Mouse (Mus musculus): ENCODE data around the gene Ttc4. TPM values are rescaled to one million over a fixed set of nuclear protein-coding genes. Genes with fewer than 3 reads are reported as not detected.

Ttc4 gene
- 89.0 and 92.3 TPM in 2 replicates for polyA plus RNA-seq (2015; fragmentation: Nextera tagmentation; extraction: Ambion mirVana)

DNA sequence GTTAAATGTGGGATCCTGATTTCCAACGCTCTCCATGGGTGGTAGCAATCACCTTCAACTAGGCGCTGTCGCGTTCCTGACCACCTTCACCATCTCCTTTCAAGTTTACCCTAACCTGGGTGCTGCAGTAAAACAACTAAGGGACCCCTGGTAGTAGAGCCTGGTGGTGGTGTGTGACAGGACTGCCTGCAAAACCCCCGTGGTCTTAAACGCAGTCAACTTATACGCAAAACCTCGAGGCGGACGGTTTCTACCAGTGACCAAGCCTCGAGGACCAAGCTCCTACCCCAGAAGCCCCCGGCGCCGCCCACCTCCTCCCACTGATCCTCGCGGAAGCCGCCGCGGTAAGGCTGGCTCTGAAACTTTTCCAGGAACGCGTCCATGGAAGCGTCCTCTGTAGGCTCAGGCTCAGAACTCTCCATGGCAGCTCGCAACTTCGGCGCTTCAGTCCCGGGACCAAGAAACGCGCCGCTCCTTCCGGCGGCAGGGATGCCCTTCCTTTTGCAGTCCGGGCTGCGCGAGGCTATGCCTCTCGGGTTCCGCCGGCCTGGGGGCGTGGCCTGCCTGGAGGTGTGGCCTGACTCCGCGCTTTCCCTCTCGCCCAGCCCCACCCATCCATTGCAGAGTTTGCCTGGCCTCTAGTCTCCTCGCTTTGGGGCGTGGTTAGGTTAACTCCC, at the start of gene Ttc4:
Gene Ttc4, minus strand, starts transcription at position 503 of the 677 bp plus-strand sequence.
- Histone ChIP-seq H3K9ac (peak within 1 kb of the TSS; percentile 70), H3K27me3 (no peaks in the 10 kb centered on the region), H3K4me3 (peak within 1 kb of the TSS; percentile 62), H3K4me2 (peak within 1 kb of the TSS; percentile 75), H3K36me3 (peaks cover 27% of the 10 kb centered on the region), H3K27ac (peak within 1 kb of the TSS; percentile 72; the same call in 1 of the 2 replicates), H3K4me1 (peaks cover 10% of the 10 kb centered on the region), H3K9me3 (no peaks in the 10 kb centered on the region)
- under 1% methylated on average over 43 of the region's 43 CpGs for WGBS
- ATAC-seq (ENCODE audit: insufficient number of reproducible peaks, low FRiP score, low TSS enrichment, low read depth) = peak; percentile 95

DNA sequence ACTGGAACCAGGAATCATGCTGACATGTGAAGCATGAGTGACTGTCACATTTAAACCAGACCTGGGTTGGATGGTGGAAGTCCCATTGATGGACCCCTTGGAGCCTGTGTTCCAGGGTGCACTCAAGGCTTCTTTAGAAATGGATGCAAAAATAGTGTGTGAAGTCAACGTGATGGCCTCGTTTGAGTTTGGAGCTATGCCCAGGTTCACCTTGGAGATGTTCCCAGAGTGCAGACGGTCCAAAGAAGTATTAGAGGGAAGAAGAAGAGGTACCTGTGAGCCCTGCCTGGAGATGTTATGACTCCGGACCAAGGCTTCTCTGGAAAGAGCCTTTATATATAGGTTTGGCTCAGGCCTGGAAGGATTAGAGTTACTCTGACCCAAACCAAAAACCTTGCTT, 41.9 kb upstream of the Ttc4 start:
- no peak overlapping the region for H3K4me2 ChIP-seq
- H3K9ac ChIP-seq = no peak overlapping the region
- H3K4me1 ChIP-seq = no peaks in the 10 kb centered on the region
- H3K27me3 ChIP-seq = no peaks in the 10 kb centered on the region
- no peaks in the 10 kb centered on the region for H3K9me3 ChIP-seq
- no peak overlapping the region for H3K27ac ChIP-seq
- H3K36me3 ChIP-seq = no peaks in the 10 kb centered on the region
- 59% methylated on average over 4 of the region's 4 CpGs for WGBS
- ATAC-seq (ENCODE audit: insufficient number of reproducible peaks, low FRiP score, low TSS enrichment, low read depth) = no peak
- no peak overlapping the region for H3K4me3 ChIP-seq

DNA sequence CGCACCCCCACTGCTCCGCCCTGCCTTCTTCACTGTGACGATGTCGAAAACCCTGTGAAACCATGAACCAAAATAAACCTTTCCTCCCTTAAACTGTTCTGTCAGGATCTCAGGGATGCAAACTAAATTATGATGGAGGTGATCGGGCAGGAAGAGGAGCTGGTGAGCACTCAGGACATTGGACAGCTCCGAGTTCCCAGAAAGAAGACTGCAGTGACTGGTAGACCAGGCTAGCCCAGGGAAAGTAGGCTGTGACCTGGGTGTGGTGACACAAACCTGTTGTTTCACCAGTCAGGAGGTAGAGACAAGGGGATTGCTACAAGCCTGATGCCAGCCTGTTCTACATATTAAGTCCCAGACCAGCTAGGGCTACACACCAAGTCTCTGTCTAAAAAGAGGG, 34.9 kb upstream of the Ttc4 start:
- Histone ChIP-seq H3K27me3 (no peaks in the 10 kb centered on the region), H3K36me3 (no peaks in the 10 kb centered on the region), H3K9ac (no peak overlapping the region), H3K4me2 (no peak overlapping the region), H3K9me3 (no peaks in the 10 kb centered on the region), H3K4me3 (no peak overlapping the region), H3K27ac (no peak overlapping the region), H3K4me1 (no peaks in the 10 kb centered on the region)
- 89% methylated on average over 6 of the region's 6 CpGs for WGBS
- no peak for ATAC-seq (ENCODE audit: insufficient number of reproducible peaks, low FRiP score, low TSS enrichment, low read depth)

DNA sequence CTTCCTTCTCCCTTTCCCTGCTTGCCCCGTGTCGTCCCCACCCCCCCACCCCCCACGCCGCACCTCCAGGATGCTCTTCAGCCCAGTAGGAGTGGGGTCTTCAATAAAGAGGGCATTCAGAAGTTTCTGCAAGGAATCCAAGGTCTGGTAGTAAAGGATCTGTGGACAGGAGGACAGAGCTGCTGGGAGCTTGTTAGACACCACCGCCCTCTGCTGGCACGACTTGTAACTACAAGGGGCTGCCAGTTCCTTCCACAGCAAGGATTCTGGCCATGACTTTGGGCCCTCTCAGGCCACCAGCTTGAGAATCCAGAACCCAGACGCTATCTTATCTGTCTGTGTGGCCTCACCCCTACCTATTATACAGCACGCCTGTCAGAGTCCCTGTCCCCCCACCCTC, 29.7 kb upstream of the Ttc4 start:
- H3K9me3 ChIP-seq = no peaks in the 10 kb centered on the region
- no peak for ATAC-seq (ENCODE audit: insufficient number of reproducible peaks, low FRiP score, low TSS enrichment, low read depth)
- peaks cover 4% of the 10 kb centered on the region; the same call in 1 of the 2 replicates for H3K4me1 ChIP-seq
- H3K27me3 ChIP-seq = no peaks in the 10 kb centered on the region
- no peak overlapping the region for H3K9ac ChIP-seq
- no peak overlapping the region for H3K27ac ChIP-seq
- H3K36me3 ChIP-seq = no peaks in the 10 kb centered on the region
- no peak overlapping the region for H3K4me3 ChIP-seq
- WGBS = 3% methylated on average over 8 of the region's 8 CpGs
- H3K4me2 ChIP-seq = peak overlapping the region; percentile 26; the same call in 1 of the 2 replicates

DNA sequence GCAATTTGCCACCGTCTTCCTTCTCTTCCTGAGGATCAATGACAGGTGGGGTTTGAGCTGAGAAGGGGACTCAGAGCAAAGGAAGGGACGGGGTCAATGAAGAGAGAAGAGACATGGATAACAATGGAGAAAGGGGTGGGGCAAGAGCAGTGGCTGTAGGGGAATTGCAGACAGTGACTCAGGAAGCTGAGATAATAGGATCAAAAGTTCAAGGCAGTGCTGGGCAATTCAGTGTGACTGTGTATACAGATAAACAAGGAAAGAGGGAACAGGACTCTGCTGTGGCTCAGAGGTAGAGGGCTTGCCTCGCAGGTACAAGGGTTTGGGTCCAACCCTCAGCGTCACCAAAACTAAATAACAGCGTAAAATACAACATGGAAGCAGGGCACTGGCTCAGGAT, 29.2 kb upstream of the Ttc4 start:
- Histone ChIP-seq H3K4me1 (peaks cover 4% of the 10 kb centered on the region; the same call in 1 of the 2 replicates), H3K27me3 (no peaks in the 10 kb centered on the region), H3K9ac (no peak overlapping the region), H3K36me3 (no peaks in the 10 kb centered on the region), H3K4me2 (peak overlapping the region; percentile 26; the same call in 1 of the 2 replicates), H3K27ac (no peak overlapping the region), H3K4me3 (no peak overlapping the region), H3K9me3 (no peaks in the 10 kb centered on the region)
- no peak for ATAC-seq (ENCODE audit: insufficient number of reproducible peaks, low FRiP score, low TSS enrichment, low read depth)
- 43% methylated on average over 5 of the region's 5 CpGs for WGBS

DNA sequence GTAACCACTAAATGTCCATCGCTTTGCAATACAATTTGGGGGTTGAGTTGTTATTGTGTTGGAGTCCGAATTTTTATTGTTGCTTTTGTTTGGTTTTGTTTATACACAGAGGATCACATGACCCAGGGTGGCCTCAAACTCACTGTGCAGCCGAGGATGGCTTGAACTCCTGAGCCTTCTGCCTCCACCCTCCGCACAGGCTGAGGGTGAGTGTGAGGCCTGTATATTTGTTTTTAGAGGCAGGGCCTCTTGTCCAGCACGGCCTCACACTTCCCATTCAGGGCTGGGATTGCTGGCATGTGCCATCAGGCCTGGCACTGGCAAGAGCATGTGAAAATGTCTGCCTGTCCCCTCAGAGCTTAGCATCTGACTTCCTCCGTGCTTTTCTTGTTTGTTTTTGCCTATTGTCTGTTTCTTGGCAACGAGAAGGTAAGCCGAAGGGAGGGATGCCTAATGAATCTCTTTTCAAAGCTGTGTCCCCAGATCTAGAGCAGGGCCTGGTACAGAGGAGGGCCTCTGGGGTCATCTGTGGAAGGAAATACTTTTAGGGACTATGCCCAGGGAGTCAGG, 26.4 kb upstream of the Ttc4 start:
- 0 out of 2 replicates have a peak, but pooled peaks cover 4% of the 10 kb centered on the region for H3K27me3 ChIP-seq
- no peak overlapping the region for H3K9ac ChIP-seq
- H3K4me2 ChIP-seq = no peak overlapping the region
- H3K36me3 ChIP-seq = no peaks in the 10 kb centered on the region
- 64% methylated on average over 8 of the region's 8 CpGs for WGBS
- no peak for ATAC-seq (ENCODE audit: insufficient number of reproducible peaks, low FRiP score, low TSS enrichment, low read depth)
- H3K4me3 ChIP-seq = no peak overlapping the region
- H3K9me3 ChIP-seq = no peaks in the 10 kb centered on the region
- H3K27ac ChIP-seq = no peak overlapping the region
- H3K4me1 ChIP-seq = peaks cover 13% of the 10 kb centered on the region

DNA sequence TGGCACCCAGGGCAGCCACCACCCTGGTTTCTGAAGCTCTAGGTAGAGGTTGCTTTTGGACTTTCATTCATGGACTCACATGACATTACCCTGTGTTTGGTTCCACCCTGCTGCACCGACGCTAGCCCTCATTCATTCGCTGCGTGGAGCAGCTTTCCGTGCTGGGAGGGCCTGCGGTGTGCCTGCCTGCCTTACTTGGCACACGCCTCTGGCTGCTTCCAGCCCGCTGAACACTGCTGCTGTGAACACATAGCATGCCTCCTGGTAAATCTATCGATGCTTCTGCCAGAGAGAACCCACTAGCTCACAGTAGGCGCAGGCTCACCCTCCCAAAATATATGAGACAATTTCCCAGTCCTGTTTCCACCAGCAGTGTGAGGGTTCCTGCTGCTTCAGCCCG, 25.7 kb upstream of the Ttc4 start:
- no peak overlapping the region for H3K27ac ChIP-seq
- no peaks in the 10 kb centered on the region for H3K36me3 ChIP-seq
- H3K9me3 ChIP-seq = no peaks in the 10 kb centered on the region
- no peak overlapping the region for H3K9ac ChIP-seq
- H3K27me3 ChIP-seq = 0 out of 2 replicates have a peak, but pooled peaks cover 4% of the 10 kb centered on the region
- no peak overlapping the region for H3K4me3 ChIP-seq
- ATAC-seq (ENCODE audit: insufficient number of reproducible peaks, low FRiP score, low TSS enrichment, low read depth) = no peak
- peaks cover 17% of the 10 kb centered on the region for H3K4me1 ChIP-seq
- H3K4me2 ChIP-seq = no peak overlapping the region
- 61% methylated on average over 11 of the region's 11 CpGs for WGBS

DNA sequence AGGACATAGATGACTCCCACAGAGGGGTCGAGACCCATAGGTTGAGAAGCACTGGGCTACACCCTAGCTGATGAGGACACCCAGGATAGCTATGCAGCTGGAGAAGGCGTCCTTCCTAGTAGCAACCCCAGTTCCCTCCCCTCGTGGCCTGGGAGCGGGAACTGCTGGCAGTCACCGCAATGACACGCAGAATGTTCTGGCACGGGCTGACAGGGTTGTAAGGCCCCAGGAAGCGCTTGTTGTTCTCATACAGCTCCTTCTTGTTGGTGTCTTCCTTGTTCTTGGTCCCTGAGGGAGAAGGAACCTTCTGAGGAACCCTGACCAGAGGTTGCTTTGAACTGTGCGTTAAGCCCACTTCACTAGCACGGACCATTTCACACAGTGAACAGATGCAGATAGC, 25.2 kb upstream of the Ttc4 start:
- no peak overlapping the region for H3K4me3 ChIP-seq
- no peak for ATAC-seq (ENCODE audit: insufficient number of reproducible peaks, low FRiP score, low TSS enrichment, low read depth)
- 0 out of 2 replicates have a peak, but pooled peaks cover 4% of the 10 kb centered on the region for H3K27me3 ChIP-seq
- no peak overlapping the region for H3K9ac ChIP-seq
- no peak overlapping the region for H3K4me2 ChIP-seq
- 81% methylated on average over 10 of the region's 10 CpGs for WGBS
- H3K4me1 ChIP-seq = peaks cover 17% of the 10 kb centered on the region
- no peaks in the 10 kb centered on the region for H3K9me3 ChIP-seq
- H3K27ac ChIP-seq = no peak overlapping the region
- H3K36me3 ChIP-seq = no peaks in the 10 kb centered on the region

DNA sequence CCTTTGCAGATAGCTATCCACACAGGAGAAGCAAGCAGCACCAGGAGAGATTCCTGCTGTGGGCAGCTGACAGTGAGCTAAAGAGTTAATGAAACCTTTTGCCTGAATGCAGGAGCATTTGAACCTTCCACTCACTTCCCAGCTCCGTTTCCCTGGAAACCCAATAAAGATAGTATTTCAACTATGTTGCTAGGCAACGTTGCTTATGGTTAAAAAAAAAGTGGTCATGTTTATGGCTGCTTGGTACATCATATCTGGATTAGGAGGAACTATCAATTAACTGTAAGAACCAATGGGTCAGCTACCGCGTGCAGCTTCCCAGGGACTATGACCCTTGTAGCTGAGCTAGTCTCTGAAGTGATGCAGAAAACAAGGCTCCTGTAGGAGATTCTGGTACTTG, 22.1 kb upstream of the Ttc4 start:
- no peak for ATAC-seq (ENCODE audit: insufficient number of reproducible peaks, low FRiP score, low TSS enrichment, low read depth)
- H3K4me3 ChIP-seq = no peak overlapping the region
- no peaks in the 10 kb centered on the region for H3K9me3 ChIP-seq
- H3K4me1 ChIP-seq = peaks cover 14% of the 10 kb centered on the region
- no peak overlapping the region for H3K27ac ChIP-seq
- H3K36me3 ChIP-seq = no peaks in the 10 kb centered on the region
- H3K9ac ChIP-seq = no peak overlapping the region
- H3K27me3 ChIP-seq = 0 out of 2 replicates have a peak, but pooled peaks cover 4% of the 10 kb centered on the region
- no peak overlapping the region for H3K4me2 ChIP-seq
- 25% methylated on average over 4 of the region's 4 CpGs for WGBS

DNA sequence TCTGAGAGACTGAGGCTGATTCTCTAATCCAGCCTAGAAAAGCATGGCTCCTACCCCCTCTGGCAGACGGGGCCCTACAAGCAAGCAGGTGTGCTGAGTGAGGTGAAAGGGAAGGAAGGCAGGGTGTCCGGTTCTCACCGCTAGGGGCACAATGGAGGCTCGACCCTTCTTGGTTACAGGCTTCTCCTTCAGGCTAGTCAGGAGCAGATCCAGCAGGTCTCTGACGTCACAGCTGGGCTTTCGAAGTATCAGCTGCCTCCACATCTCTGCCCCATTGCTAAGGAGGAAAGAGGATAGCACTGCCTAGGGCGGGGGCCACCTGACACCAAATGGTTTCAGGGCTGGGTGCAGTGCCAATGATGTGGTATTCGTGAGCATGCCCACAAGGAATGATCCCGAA, 21.2 kb upstream of the Ttc4 start:
- H3K27ac ChIP-seq = no peak overlapping the region
- peaks cover 14% of the 10 kb centered on the region for H3K4me1 ChIP-seq
- ATAC-seq (ENCODE audit: insufficient number of reproducible peaks, low FRiP score, low TSS enrichment, low read depth) = no peak
- 13% methylated on average over 9 of the region's 9 CpGs for WGBS
- no peak overlapping the region for H3K4me3 ChIP-seq
- no peaks in the 10 kb centered on the region for H3K9me3 ChIP-seq
- no peaks in the 10 kb centered on the region for H3K36me3 ChIP-seq
- 0 out of 2 replicates have a peak, but pooled peaks cover 4% of the 10 kb centered on the region for H3K27me3 ChIP-seq
- H3K4me2 ChIP-seq = no peak overlapping the region
- no peak overlapping the region for H3K9ac ChIP-seq

DNA sequence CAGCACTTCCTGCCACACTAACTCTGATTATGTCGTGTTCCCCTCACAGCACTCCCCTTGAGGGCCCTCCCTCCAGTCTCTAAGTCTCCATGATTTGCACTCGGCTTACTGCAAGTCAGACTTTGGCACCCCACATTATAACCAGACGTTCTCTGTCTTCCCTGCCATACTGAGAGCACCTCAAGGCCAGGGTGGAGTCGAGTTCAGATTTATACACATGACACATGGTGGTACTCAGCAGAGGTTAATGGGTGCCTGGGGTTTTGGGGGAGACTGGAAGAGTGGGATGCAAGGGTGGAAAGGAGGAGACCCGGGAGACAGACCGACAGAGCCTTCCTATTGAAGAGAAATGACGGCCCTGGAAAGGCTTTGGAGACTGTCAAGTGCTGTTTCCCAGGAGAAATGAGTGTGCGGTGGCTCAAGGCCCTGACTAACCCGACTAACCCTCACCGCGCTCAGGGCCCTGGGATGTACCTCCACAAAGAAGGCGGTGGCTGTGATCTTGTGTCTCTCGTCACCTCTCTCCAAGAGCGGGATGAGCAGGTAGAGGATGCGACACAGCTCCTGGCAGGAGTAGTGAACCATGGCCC, 15.2 kb upstream of the Ttc4 start:
- no peak for ATAC-seq (ENCODE audit: insufficient number of reproducible peaks, low FRiP score, low TSS enrichment, low read depth)
- H3K9me3 ChIP-seq = no peaks in the 10 kb centered on the region
- no peak overlapping the region for H3K9ac ChIP-seq
- H3K27ac ChIP-seq = no peak overlapping the region
- no peaks in the 10 kb centered on the region for H3K4me1 ChIP-seq
- 81% methylated on average over 15 of the region's 15 CpGs for WGBS
- no peak overlapping the region for H3K4me2 ChIP-seq
- H3K27me3 ChIP-seq = peaks cover 4% of the 10 kb centered on the region; the same call in 1 of the 2 replicates
- no peaks in the 10 kb centered on the region for H3K36me3 ChIP-seq
- no peak overlapping the region for H3K4me3 ChIP-seq

DNA sequence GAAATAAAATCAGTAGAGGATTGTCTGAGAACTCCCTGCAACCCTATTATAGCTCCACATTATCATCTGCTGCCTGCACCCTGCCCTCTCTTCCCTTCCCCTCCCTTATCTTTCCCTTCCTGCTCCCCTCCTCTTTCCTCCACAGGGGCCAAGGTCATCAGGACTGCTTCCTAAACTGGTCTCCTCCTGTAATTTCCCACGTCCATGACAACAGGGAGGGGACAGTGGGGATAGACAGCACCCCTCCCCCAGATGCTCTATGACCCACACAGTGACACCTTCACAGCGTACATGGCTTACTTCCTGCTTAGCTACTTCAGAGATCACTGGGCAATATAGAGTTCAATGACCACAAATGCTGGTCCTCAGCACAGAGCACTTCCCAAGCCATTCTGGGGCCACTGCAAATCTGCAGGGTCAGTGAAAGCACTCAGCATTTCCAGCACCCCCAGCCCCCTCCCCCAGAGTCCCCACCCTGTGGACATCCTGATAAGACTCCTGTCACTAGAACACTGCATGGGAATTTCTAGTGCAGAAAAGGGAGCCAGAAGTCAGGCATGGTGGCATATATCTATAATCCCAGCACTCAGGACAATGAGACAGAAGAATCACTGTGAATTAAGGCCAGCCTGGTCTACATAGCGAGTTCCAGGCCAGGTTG, 10.0 kb upstream of the Ttc4 start:
- H3K9ac ChIP-seq = no peak overlapping the region
- H3K9me3 ChIP-seq = no peaks in the 10 kb centered on the region
- H3K4me2 ChIP-seq = no peak overlapping the region
- peaks cover 4% of the 10 kb centered on the region; the same call in 1 of the 2 replicates for H3K27me3 ChIP-seq
- WGBS = 41% methylated on average over 3 of the region's 3 CpGs
- H3K27ac ChIP-seq = no peak overlapping the region
- H3K36me3 ChIP-seq = no peaks in the 10 kb centered on the region
- no peak for ATAC-seq (ENCODE audit: insufficient number of reproducible peaks, low FRiP score, low TSS enrichment, low read depth)
- no peaks in the 10 kb centered on the region for H3K4me1 ChIP-seq
- no peak overlapping the region for H3K4me3 ChIP-seq
